Mouse (Mus musculus) spleen, adult 12 weeks (tissue): ENCODE data around the gene Fancd2os.

ENCODE experiments used
- DNase-seq: peaks from one replicate; pipeline ENCODE4 v3.0.0; 2022; ENCODE audit warnings: low spot score

Gene Fancd2os

DNA sequence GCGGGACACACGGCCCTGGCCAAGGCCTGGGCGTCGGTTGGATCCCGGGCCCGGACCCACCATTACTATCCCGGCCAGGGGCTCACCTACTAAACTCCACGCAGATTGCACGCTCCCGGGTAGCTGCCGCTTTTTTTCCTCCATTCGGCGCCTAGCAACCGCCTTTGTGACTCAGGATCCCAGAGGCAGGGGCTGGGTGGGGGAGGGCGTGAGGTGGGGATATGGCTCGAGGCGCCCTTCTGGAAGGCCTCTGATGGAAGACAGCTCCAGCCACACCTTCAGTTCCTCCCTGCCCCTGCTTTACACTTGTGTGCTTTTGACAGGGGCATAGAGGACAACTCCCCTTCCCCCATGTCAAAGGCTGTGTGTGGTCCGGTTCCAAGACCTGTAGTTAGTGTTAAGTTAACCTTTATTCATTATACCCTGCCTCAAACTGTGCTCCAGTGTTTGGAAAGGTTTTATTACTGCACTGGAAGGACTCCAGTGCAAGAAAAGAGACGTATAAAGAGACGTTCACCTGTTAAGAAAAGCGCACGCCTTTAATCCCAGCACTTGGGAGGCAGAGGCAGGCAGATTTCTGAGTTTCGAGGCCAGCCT is at the start of gene Fancd2os:
Gene Fancd2os (minus strand): TSS at position 173 of the 597 bp plus-strand sequence.
- DNase-seq, result no peak

DNA sequence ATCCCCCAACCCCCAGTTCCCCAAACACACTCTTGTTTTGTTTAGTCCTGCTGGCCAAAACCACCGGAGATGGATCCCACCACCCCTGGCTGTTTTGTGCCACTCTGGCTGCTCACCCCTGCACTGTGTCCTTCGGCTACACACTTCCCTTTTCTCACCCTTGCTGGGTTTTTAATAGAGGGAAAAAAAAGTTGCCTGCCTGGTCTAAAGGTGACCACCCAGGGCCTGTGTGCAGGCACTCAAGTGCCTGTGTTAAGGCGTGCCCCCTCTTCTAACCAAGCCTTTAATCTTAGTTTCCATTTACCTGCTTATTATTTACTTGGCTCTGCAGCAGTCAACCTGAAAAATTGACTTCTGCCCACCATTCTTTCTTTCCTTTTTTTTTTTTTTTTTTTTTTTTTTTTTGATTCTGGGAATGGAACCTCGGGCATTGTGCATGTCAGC is 49.7 kb upstream of the Fancd2os start:
- no peak for DNase-seq

DNA sequence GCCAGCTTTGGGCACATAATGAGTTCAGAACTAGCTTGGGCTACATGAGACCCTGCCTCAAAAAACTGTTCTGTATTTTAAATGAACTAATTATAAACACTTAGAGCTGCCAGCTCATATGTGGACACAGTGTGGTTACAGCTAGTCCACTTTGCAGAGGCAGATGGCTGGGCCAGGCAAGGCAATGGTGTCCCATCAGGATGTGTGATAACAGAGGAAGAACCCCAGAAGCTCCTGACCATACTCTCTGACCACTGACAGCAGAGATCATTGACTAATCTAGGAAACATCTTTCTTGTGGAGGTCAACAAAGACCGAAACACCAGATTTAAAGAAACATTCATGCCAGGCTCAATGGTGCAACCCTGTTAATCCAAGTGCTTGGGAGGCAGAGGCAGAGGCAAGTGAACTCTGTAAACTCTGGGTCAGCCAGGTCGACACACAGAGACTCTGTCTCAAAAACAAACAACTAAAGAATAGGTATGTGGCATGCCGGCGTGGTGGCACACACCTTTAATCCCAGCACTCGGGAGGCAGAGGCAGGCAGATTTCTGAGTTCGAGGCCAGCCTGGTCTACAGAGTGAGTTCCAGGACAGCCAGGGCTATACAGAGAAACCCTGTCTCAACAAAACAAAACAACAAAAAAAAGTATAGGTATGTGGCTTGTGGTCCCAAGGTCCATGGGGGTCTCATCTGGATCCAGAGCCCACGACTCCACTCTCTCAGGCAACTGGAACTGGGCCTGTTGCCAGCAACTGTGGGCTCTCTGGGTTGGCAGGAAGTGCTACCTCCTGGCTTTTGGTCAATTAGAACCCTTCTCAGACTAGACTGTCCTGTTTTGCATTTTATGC is 49.1 kb upstream of the Fancd2os start:
- DNase-seq, result no peak

DNA sequence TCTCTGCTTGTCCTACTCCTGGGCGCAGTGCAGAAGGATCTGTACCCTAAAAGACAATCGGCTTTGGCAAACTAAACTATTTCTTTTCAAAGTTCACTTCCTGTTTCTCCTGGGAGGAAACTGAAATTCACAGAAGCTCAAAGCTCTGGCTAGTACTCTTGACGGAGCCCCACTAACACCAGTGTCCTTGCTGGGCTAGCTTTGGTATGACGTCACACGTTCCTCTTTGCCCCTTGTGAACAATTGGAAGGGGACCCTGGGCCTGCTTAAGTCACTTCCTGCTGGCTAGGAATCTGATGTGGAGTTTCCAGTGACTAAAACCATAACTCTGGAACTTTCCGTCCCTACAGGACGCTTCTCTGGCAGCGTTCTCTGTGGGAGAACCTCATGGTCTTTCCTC is 44.3 kb upstream of the Fancd2os start:
- DNase-seq, result no peak

DNA sequence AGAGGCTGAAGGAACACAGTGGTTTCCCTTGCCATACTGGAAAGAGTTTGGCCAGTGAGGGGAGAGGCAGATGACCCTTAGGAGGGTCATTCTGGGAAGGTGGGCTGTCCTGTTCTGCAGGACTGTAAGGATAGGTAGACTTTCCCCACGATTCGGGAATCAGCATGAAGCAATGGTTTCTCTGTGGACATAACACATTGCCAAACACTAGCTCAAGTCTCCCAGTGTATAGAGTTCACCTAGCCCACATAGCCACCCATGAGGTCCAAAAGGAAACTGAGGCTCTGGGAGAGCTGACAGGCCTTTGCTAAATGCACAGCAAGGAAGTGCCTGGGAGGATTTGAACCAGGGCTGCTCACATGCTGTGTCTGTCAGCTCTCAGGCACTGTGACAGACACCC is 43.5 kb upstream of the Fancd2os start:
- DNase-seq, result no peak

DNA sequence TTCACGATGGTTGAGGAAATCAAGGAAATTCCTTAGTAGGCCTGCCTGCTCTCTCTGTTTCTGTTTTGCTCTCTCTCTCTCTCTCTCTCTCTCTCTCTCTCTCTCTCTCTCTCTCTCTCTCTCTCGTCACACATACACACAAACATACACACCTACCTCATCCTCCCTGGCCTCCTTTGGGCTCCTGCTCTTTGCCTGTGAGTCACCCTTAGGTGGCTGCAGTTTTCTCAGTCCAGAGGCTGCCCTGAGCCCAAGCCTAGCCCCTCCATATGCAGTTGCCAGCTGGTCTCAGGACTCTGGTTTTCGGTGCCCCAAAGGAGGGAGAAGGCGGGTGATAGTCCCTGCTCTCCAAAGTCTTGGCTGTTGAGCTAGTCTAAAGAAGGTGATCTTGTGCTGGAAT is 42.5 kb upstream of the Fancd2os start:
- DNase-seq, result no peak

DNA sequence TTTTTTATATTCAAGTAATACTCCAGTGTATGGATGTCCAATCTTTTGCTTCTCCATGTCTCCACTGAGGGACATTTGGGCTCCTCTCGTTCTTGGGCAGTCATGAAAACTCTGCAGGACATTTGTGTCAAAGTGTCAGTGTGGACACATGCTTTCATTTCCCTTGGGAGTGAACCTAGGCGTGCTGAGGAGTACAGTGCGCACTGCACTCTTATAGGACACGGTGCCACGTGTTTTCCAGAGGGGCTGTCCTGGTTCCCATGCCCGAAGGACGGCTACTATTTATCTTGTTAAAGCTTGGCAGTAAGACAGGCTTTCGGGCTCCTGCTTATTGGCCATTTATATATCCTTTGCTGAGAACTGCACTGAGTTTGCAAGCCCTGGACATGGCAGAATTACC is 42.1 kb upstream of the Fancd2os start:
- no peak for DNase-seq

DNA sequence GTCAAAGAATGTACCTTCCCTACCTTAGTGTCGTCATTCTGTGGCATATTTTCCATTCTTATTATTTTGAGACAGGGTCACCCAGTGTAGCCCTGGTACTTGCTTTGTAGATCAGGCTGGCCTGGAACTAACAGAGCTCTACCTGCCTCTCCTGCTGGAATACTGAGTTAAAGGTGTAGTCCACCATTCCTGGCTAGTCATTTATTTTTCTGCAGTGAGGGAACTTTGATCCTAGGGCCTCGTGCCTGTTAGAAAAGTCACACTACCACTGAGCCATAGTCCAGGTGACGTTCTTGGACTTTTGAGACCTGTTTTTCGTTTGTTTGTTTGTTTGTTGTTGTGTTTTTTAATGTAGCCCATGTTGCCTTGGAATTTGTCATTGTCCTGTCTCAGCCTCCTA is 38.7 kb upstream of the Fancd2os start:
- DNase-seq, result no peak

DNA sequence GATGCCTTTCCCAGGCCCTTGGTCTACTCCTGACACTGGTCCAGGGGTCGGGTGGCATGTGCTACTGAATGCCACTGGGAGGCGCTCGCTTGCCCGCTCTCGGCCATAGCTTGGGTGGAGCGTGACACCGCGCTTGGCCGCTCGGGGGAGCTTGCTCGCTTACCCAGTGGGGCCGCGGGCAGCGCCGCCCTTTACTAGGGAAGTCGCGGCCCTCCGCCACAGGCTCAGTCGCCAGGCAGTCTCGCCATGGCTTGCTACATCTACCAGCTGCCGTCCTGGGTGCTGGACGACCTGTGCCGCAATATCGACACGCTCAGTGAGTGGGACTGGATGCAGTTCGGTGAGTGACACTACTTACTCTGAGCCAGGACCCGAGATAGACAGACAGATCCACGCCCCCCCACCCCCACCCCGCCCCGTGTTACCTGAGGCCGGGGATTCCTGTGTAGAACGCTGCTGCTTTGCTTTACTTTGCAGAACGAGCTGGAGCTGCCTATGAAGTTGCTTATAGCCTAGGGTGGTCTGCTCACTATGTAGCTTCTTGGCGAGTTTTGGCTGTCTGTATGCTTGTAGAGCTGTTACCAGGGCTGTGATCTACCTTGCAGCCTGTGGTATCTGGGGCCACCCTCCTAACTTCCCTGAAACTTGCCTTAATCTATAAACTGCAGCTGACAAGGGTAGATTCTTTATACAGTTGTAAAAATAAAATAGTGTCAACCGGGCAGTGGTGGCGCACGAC is 38.0 kb upstream of the Fancd2os start, which contains the start of gene Irak2:
Gene Irak2 (plus strand): TSS at position 166 of the 739 bp plus-strand sequence.
- peak; percentile 90 for DNase-seq

DNA sequence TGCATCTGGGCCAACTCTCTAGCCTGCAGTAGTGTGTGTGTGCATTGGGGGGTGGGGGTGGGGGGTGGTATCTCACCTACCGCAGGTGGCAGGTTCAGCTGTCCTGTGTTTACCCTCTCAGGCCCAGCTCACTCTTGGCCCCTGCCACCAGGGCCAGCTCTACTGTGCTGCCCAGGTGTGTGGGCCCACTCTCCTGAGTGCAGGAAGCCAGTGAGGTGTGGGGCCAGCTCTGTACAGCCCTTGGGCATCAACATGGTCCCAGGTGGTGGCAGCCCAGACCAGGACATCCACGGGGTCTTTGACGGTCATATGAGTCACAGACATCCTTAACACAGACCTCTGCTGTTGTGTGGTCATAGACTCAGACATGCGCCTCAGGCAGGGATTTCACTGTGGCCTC is 32.3 kb upstream of the Fancd2os start:
- DNase-seq, result no peak

DNA sequence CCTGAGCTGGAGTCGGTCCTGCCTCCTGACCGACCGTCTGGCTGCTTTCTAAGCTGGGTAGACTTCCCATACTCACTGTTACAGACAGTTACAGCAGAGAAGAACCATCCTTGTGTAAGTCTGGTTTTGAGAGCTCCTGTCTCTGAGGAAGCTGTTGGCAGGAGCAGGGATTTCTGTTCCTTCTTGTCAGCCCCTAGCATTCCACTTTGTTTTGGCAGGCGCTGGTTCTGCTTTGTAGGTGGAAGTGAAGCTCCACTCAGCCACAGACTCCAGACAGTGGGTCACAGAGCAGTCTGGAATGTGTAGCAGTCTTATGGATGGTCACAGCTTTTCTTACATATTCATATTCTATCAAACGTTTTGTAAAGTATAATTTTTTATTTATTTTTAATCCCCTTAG is 29.8 kb upstream of the Fancd2os start:
- no peak for DNase-seq

DNA sequence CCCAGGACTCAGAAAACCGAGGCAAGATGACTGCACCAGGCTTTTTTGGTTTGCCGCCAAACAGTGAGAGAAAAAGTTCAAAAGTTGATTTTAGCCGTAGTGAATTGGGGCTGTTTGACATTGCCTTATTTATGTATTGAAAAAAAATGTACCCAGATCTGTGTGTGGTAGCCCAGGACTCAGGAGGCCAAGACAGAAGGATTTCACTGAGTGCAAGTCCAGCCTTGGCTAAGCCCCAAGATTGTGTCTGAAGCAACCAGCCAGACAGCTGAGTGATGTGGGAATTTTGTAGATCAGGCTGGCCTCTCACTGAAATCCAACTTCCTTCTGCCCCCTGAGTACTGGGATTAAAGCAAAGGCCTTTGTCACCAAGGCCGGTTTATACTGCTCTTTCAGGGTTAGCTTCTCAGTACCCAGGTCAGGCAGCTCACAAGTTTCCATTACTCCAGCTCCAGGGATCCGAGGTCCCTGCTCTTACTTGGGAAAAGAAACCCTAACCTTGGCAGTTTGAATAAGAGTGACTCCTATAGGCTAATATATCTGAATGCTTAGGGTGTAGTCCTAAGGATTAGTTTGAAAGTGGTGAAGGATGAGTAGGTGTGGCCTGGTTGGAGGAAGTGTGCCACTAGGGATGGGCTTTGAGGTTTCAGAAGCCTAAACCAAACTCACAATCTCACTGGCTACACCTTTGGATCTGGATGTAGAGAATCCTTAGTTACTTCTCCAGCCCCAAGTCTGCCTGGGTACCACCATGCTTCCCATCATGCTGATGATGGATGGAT is 24.7 kb upstream of the Fancd2os start:
- no peak for DNase-seq

DNA sequence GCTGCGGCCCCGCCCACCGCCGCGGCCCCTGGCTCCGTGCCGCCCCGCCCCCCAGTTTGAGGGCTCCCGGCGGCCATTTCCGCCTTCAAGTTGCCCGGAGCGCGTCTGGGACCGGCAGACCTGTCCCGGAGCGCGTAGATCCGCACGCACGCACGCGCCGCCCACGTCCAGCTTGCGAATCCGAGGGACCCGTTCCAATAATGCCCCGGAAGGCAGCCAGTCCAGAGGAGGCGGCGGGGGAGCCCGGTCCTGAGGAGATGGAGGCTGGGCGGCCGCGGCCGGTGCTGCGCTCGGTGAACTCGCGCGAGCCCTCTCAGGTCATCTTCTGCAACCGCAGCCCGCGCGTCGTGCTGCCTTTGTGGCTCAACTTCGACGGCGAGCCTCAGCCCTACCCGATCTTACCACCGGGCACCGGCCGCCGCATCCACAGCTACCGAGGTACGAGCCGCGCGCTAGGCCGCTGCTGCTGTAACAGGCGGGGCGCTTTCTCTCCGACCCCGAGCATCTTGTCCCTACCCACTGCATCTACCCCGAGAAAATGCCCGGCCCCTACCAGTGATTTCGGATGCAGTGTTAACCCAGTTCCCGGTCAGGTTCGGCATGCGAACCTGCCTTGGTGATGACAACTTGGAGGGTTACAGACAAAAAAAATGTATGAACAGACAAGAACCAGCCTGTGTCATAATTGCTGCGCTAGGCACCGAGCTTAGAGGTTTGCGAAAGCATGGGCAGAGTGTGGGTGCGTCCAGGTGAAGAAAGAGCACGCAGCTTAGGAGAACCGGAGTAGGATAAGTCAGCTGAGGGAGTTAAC is 23.6 kb upstream of the Fancd2os start, which contains the start of gene Vhl:
Gene Vhl (plus strand): TSS at position 19 of the 811 bp plus-strand sequence.
- peak; percentile 79 for DNase-seq

DNA sequence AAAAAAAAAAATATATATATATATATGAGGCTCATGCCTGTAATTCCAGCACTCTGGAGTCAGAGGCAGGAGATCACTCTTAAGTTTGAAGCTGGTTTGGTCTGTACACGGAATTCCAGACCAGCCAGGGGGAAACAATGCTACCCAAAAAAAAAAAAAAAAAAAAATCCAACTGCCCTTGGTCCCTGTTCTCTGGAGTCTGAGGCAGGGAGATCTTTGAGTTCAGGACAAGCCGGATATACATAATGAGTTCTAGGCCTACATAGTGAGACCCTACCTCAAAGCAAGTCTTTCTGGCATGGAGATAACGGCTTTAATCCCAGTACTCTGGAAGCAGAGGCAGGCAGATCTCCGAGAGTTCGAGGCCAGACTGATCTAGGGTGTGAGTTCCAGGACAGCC is 22.9 kb upstream of the Fancd2os start:
- DNase-seq, result no peak

DNA sequence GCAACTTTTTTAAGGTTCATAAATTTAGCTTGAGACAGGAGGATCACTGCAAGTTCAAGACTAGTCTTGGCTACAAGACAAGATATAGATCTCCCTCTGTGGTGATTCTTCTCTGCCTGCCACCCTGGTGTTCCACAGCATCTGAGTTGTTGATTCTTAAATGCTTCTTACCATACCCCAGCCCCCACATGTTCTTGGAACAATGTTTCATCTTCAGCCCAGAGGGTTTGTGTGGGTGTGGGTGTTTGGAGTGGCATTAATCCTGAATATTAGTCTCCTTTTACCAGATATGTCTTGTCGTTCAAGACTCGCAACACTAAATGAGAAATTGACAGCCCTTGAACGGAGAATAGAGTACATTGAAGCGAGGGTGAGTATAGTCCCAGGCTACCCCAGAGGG is 15.0 kb upstream of the Fancd2os start:
- no peak for DNase-seq

DNA sequence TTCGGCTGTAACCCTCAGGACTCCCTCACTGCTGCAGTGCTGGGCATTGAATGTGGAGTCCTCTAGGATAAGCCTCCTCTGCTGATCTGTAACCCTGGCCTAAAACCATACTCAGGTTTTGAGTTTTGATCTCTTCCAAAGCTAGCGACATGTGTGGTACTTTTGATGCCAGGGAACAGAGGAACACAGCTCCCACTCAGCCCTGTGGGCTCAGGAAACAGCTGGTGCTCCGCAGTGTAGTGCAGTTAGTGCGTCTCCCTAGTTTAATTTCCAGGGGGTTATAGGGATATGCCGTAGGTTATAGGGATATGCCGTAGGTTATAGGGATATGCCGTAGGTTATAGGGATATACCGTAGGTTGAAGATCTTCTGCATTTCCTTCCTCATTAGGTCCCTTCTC is 14.5 kb upstream of the Fancd2os start:
- DNase-seq, result no peak

DNA sequence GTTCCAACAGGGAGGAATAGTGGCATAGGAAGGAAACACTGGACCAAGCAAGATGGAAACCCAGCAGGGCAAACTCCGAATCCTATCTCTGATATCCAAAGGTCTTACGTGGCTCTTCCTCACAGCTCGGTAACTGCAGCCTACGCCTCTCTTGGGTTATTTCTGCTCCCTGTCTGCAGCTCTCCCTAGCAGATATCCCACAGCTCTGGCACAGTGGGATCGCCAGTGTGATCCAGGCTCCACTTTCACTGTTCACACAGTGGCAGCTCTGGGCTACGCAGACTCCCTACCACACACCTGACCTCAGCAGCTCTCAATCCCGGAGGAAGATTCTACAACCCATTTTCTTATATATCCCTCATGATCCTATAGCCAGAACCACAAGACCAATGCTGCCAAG is 13.6 kb upstream of the Fancd2os start:
- DNase-seq, result no peak

DNA sequence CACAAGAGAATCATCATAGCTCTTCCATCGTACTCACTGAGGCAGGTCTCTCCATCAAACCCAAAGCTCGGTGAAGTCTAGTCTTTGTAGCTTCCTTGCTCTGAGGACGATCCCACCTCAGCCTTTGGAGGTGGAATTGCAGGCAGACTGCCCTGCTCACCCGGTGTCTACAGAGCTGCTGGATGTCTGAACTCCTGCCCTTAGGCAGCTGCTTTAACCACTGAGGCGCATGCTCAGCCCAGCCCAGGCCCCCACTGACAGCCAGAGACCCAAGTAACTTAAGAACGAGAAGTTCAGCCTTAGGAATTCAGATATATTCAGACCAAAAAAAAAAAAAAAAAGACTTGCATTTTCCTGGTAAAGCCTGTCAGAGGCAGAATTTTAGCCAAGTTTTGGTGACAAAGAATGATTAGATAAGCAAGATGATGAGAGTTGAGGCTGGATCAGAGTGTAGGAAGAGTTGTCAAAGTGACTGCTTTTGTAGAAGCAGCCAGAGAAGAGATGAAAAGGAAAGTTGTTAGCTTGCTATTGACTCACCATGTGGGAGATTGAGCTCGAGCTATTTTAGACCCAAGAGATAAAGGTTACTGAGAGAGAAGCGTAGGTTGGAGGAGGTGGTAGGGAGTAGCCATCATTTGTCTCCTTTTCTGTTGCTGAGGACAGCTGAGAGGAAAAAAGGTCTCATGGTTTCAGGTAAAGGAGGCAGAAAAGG is 11.9 kb upstream of the Fancd2os start:
- DNase-seq, result no peak

DNA sequence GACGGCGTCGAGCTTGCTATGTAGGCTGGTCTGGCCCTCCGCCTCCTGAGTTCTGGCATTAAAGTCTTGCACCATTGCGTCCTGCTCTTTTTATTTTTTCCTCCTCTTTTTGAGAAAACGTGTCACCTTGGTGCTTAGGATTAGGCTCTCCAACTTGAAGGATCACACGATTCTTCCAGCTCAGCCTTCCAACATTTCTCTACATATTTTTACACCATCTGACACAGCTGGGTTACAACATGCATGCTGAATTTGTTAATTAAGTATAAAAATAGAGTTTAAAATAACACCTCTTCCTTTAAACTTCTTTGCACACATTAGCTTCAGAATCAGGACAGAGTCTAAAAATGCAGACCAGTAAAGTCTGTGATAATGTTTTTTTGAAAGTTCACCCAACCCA is 8.8 kb upstream of the Fancd2os start:
- no peak for DNase-seq

DNA sequence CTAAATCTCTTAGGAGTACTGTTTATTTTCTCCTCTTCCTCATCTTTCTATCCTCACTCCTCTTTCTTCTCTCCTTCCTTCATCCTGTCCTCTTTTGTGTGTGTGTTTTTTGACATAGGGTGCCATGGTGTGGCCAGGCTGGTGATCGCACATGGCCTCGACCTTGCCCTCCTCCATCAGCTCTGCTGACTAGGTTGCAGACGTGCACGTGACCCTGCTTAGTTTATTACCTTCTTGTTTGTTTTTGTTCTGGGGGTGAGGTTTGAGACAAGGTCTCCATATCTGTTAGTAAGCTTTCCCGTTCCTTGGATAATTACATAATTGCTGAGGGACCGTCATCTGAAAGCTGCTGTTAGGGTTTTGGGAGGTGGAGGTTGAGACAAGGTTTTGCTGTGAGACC is 8.4 kb upstream of the Fancd2os start:
- DNase-seq, result no peak

DNA sequence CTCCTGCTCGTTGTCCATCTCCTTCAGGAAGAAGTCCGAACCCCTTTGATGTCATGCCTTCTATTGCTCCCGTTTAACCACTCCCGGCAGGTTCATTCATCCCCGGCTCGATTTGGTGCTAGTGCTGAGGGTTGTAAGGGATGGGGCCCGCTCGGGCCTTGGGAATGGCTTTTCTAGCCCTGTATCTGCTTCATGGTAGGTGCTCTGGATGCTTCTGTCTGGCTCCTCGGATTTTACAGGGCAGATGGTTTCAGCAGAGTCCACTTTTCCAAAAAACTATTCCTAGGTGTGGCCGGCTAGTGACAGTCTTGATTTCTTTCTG is 4.7 kb upstream of the Fancd2os start:
- DNase-seq, result no peak
